Mouse (Mus musculus): Measurements from ENCODE around the gene Cpsf6. TPM values are rescaled to one million over a fixed set of nuclear protein-coding genes. Genes with fewer than 3 reads are reported as not detected.

Gene Cpsf6
- polyA plus RNA-seq, 2 experiments = 119 to 144 TPM

DNA sequence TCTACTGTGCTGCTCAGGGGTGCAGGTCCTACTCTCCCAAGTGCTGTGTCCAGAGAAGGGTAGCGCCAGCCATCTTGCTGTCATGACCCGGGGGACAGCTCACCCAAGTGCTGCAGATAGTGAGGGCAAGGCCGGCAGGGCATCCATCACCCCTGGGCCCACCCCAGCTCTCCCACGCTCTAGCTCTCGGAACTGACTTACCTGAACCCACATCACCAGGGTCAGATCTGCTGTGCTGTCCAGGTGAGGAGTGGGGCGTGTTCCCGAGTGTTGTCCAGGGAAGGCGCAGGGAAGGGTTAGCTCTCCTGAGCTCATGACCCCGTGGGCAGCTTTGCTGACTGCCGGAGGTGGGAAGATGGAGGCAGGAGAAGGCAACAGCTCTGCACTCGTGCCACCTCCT is 63.4 kb downstream of the Cpsf6 start:
- H3K4me1 ChIP-seq (ENCODE audit: control insufficient read depth, insufficient read depth, low read length) = no peaks in the 10 kb centered on the region
- H3K9me3 ChIP-seq (ENCODE audit: control insufficient read depth, low read length) = no peaks in the 10 kb centered on the region
- H3K4me2 ChIP-seq (replicated peaks; ENCODE audit: low read depth, low read length, severe bottlenecking) = no peak overlapping the region
- H3K27ac ChIP-seq (replicated peaks; ENCODE audit: low read depth, low read length) = no peak overlapping the region
- no peaks in the 10 kb centered on the region for H3K27me3 ChIP-seq (ENCODE audit: control insufficient read depth, insufficient read depth, low read length)
- ATAC-seq (ENCODE audit: low FRiP score, low read depth) (no peak), DNase-seq (ENCODE audit: low spot score) (no peak)
- no peak overlapping the region for H3K9ac ChIP-seq (ENCODE audit: low read depth, low read length, severe bottlenecking)
- no peaks in the 10 kb centered on the region for H3K36me3 ChIP-seq (ENCODE audit: control insufficient read depth, insufficient read depth, low read length)
- no peak for TF ChIP-seq POLR2A (IDR thresholded peaks at IDR 0.05; ENCODE audit: borderline replicate concordance, extremely low read depth, insufficient read depth, insufficient read length)
- H3K4me3 ChIP-seq (replicated peaks; ENCODE audit: low read length) = no peak overlapping the region
- 88% methylated on average over 11 of the region's 11 CpGs for WGBS

- no peak overlapping the region for H3K4me2 ChIP-seq (replicated peaks; ENCODE audit: low read depth, low read length, severe bottlenecking)
- 84% methylated on average over 2 of the region's 2 CpGs for WGBS
- H3K9ac ChIP-seq (ENCODE audit: low read depth, low read length, severe bottlenecking) = no peak overlapping the region
- H3K4me3 ChIP-seq (replicated peaks; ENCODE audit: low read length) = no peak overlapping the region
- TF ChIP-seq POLR2A (IDR thresholded peaks at IDR 0.05; ENCODE audit: borderline replicate concordance, extremely low read depth, insufficient read depth, insufficient read length) = no peak
- DNase-seq (ENCODE audit: low spot score) = no peak
- ATAC-seq (ENCODE audit: low FRiP score, low read depth) = no peak
- no peaks in the 10 kb centered on the region for H3K36me3 ChIP-seq (ENCODE audit: control insufficient read depth, insufficient read depth, low read length)
- H3K9me3 ChIP-seq (ENCODE audit: control insufficient read depth, low read length) = no peaks in the 10 kb centered on the region
- no peaks in the 10 kb centered on the region for H3K4me1 ChIP-seq (ENCODE audit: control insufficient read depth, insufficient read depth, low read length)
- no peaks in the 10 kb centered on the region for H3K27me3 ChIP-seq (ENCODE audit: control insufficient read depth, insufficient read depth, low read length)
- no peak overlapping the region for H3K27ac ChIP-seq (replicated peaks; ENCODE audit: low read depth, low read length)
Measured at GRCm38 (mm10) chr10:117313133-117313532, 66.7 kb downstream of the Cpsf6 start.

GRCm38 (mm10) chr10:117312168-117312567 is 67.6 kb downstream of the Cpsf6 start:
- Histone ChIP-seq H3K4me2 (replicated peaks; ENCODE audit: low read depth, low read length, severe bottlenecking) (no peak overlapping the region), H3K36me3 (ENCODE audit: control insufficient read depth, insufficient read depth, low read length) (no peaks in the 10 kb centered on the region), H3K27ac (replicated peaks; ENCODE audit: low read depth, low read length) (no peak overlapping the region), H3K4me3 (replicated peaks; ENCODE audit: low read length) (no peak overlapping the region), H3K9ac (ENCODE audit: low read depth, low read length, severe bottlenecking) (no peak overlapping the region), H3K9me3 (ENCODE audit: control insufficient read depth, low read length) (no peaks in the 10 kb centered on the region), H3K4me1 (ENCODE audit: control insufficient read depth, insufficient read depth, low read length) (no peaks in the 10 kb centered on the region), H3K27me3 (ENCODE audit: control insufficient read depth, insufficient read depth, low read length) (no peaks in the 10 kb centered on the region)
- no peak for ATAC-seq (ENCODE audit: low FRiP score, low read depth)
- no peak for TF ChIP-seq POLR2A (IDR thresholded peaks at IDR 0.05; ENCODE audit: borderline replicate concordance, extremely low read depth, insufficient read depth, insufficient read length)
- WGBS = 82% methylated on average over 8 of the region's 8 CpGs
- DNase-seq (ENCODE audit: low spot score) = no peak

DNA sequence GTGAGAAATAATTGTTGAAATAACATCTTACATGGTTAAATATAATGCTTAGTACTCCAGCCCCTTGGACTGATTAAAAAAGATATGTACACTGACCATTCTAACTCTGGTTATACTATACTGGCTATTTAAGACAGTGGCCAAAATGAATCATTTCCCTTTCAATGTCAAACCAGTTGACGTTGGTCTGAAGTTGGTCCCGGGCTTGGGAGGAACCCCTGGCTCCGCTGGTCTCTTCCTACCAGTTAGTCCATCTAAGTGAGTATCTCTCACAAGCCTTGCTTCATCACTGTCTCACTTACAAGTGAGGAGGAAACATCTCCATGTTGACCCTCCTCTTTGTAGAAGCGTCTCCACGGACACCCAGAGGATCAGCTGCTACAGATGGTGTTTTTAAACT is 75.4 kb downstream of the Cpsf6 start:
- Histone ChIP-seq H3K36me3 (ENCODE audit: control insufficient read depth, insufficient read depth, low read length) (no peaks in the 10 kb centered on the region), H3K4me3 (replicated peaks; ENCODE audit: low read length) (no peak overlapping the region), H3K27me3 (ENCODE audit: control insufficient read depth, insufficient read depth, low read length) (no peaks in the 10 kb centered on the region), H3K4me1 (ENCODE audit: control insufficient read depth, insufficient read depth, low read length) (no peaks in the 10 kb centered on the region), H3K9ac (ENCODE audit: low read depth, low read length, severe bottlenecking) (no peak overlapping the region), H3K9me3 (ENCODE audit: control insufficient read depth, low read length) (no peaks in the 10 kb centered on the region), H3K4me2 (replicated peaks; ENCODE audit: low read depth, low read length, severe bottlenecking) (no peak overlapping the region), H3K27ac (replicated peaks; ENCODE audit: low read depth, low read length) (no peak overlapping the region)
- 91% methylated on average over 5 of the region's 5 CpGs for WGBS
- DNase-seq (ENCODE audit: low spot score) (no peak), ATAC-seq (ENCODE audit: low FRiP score, low read depth) (no peak)
- no peak for TF ChIP-seq POLR2A (IDR thresholded peaks at IDR 0.05; ENCODE audit: borderline replicate concordance, extremely low read depth, insufficient read depth, insufficient read length)

- Histone ChIP-seq H3K27ac (replicated peaks; ENCODE audit: low read depth, low read length) (no peak overlapping the region), H3K4me3 (replicated peaks; ENCODE audit: low read length) (no peak overlapping the region), H3K4me2 (replicated peaks; ENCODE audit: low read depth, low read length, severe bottlenecking) (no peak overlapping the region), H3K9ac (ENCODE audit: low read depth, low read length, severe bottlenecking) (no peak overlapping the region), H3K9me3 (ENCODE audit: control insufficient read depth, low read length) (no peaks in the 10 kb centered on the region), H3K27me3 (ENCODE audit: control insufficient read depth, insufficient read depth, low read length) (no peaks in the 10 kb centered on the region), H3K36me3 (ENCODE audit: control insufficient read depth, insufficient read depth, low read length) (no peaks in the 10 kb centered on the region), H3K4me1 (ENCODE audit: control insufficient read depth, insufficient read depth, low read length) (no peaks in the 10 kb centered on the region)
- TF ChIP-seq POLR2A (IDR thresholded peaks at IDR 0.05; ENCODE audit: borderline replicate concordance, extremely low read depth, insufficient read depth, insufficient read length) = no peak
- DNase-seq (ENCODE audit: low spot score) = no peak
- WGBS = 93% methylated on average over 1 of the region's 1 CpGs
- no peak for ATAC-seq (ENCODE audit: low FRiP score, low read depth)
Measured at GRCm38 (mm10) chr10:117301688-117302087, 78.1 kb downstream of the Cpsf6 start.
